Mouse (Mus musculus) kidney, postnatal 0 days (tissue): ENCODE results near the gene Brd3. TPM values are rescaled to one million over a fixed set of nuclear protein-coding genes. Genes with fewer than 3 reads are reported as not detected.
A peak's percentile ranks its signal among the peaks of the same experiment; 100 is the strongest.

Source experiments
- ATAC-seq: fragments of 200-750 bp; cut with Nextera tagmentation; replicated peaks from 2 replicates; pipeline ENCODE4 v1.8.0; 2017; ENCODE audit warnings: low read depth, moderate number of reproducible peaks, moderate TSS enrichment, moderate library complexity; ENCODE audit not compliant: low FRiP score
- DNase-seq: peaks from one replicate; pipeline ENCODE4 v3.0.0-alpha.2; 2016; ENCODE audit warnings: low spot score
- H3K27ac ChIP-seq: fragments of 300-500 bp; sonication (generic); 2 replicates; pipeline ENCODE4 v1.5.1; 2014; ENCODE audit warnings: mild to moderate bottlenecking
- H3K27me3 ChIP-seq: fragments of 300-500 bp; sonication (generic); 2 replicates; pipeline ENCODE4 v1.6.1; 2014; ENCODE audit warnings: low read length, mixed read lengths; ENCODE audit not compliant: insufficient read depth
- H3K36me3 ChIP-seq: fragments of 300-500 bp; sonication (generic); 2 replicates; pipeline ENCODE4 v1.6.1; 2014; ENCODE audit warnings: low read length, mixed read lengths; ENCODE audit not compliant: insufficient read depth
- H3K4me1 ChIP-seq: fragments of 300-500 bp; sonication (generic); replicated peaks from 2 replicates; pipeline ENCODE4 v1.6.1; 2014; ENCODE audit warnings: antibody characterized with exemption, low read length, mixed read lengths; ENCODE audit not compliant: insufficient read depth
- H3K4me2 ChIP-seq: fragments of 300-500 bp; sonication (generic); 2 replicates; pipeline ENCODE4 v1.6.1; 2014; ENCODE audit warnings: mild to moderate bottlenecking, low read length, moderate library complexity, mixed read lengths
- H3K4me3 ChIP-seq: fragments of 300-500 bp; sonication (generic); replicated peaks from 2 replicates; pipeline ENCODE4 v1.5.1; 2014; ENCODE audit warnings: low read depth, low read length
- H3K9ac ChIP-seq: fragments of 300-500 bp; sonication (generic); 2 replicates; pipeline ENCODE4 v1.6.1; 2014; ENCODE audit warnings: low read depth, low read length
- H3K9me3 ChIP-seq: fragments of 300-500 bp; sonication (generic); replicated peaks from 2 replicates; pipeline ENCODE4 v1.6.1; 2016; ENCODE audit warnings: low read length, inconsistent platforms, mixed read lengths
- CTCF ChIP-seq: IDR thresholded peaks from 2 replicates; pipeline ENCODE4 v1.5.1; 2016; ENCODE audit warnings: antibody characterized with exemption, low read depth, mild to moderate bottlenecking, moderate library complexity
- WGBS: fragments of 180-500 bp; shearing (Covaris S2); extraction: QIAGEN DNeasy Blood & Tissue Kit; methylation state at CpG from one replicate; pipeline ENCODE4 v1.1.7; 2014; 5-methylcytosine and 5-hydroxymethylcytosine counted together
- microRNA-seq: library from miRNA; unstranded; fragments of <30 nt; microRNA quantifications from one replicate; pipeline ENCODE4, GENCODE M21; 2016
- polyA plus RNA-seq: library from polyadenylated mRNA; unstranded; fragments of >200 nt; fragmentation: Nextera tagmentation; extraction: Ambion mirVana; gene quantifications from 2 replicates; pipeline ENCODE4 v1.2.1, GENCODE M21; 2015

The Brd3 gene
- polyA plus RNA-seq, 1 experiment from 2014 or later = 91.4 TPM

DNA sequence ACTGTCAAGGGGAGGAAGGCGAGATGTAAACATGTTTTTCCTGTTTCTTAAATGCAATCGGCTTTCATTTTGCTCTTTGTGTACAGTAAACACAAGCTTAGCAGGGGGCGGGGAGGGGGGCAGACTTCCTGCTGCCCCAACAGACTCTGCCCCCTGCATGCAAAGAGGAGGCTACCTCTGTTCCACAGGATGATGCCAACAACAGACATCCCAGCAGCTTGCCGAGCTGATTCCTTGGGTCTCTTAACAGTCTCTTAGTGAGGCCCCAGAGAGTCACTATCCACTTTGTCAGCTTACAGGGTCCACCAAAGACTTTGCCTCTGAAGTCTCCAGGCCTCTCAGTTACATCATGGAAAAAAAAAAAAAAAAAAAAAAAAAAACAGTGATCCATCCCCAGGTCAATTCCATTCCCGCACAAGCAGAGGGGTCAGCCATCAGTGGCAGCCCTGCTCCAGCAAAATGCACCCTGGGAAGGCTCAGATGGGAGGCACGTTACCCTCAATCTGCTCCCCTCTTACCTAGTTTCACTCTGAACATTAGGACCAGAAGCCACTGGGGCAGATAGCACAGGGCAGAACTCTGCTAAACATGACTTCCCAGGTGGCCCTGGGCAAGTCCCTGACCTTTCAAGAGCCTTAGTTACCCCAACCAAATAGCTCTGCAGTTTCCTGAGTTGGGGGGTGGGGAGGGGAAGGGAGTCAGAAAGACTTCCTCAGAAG, 102.9 kb downstream of the Brd3 start:
- H3K4me2 ChIP-seq = no peak overlapping the region
- TF ChIP-seq CTCF = no peak
- H3K9ac ChIP-seq = no peak overlapping the region
- H3K36me3 ChIP-seq = no peaks in the 10 kb centered on the region
- WGBS = 53% methylated on average over 6 of the region's 6 CpGs
- H3K4me1 ChIP-seq = peaks cover 17% of the 10 kb centered on the region; the same call in 1 of the 2 replicates
- H3K4me3 ChIP-seq = no peak overlapping the region
- ATAC-seq (no peak), DNase-seq (no peak)
- no peaks in the 10 kb centered on the region for H3K27me3 ChIP-seq
- no peaks in the 10 kb centered on the region for H3K9me3 ChIP-seq
- peak overlapping the region; percentile 6; the same call in 1 of the 2 replicates for H3K27ac ChIP-seq

DNA sequence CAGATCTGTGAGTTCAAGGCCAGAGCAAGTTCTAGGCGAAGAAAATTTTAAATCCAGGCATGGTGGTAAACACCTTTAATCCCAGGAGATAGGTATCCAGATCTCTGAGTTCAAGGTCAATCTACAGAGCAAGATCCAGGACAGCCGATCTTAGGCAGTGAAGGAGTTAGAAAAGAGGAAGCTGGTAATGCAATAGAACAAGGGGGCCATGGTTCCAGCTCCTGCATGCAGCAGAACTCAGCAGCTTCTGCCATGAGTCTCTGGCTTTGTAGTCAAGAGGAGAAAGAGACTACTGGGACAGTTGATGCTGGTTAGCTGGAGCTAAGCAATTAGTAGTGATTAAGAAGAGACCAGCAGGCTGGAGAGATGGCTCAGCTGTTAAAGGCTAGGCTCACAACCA, 105.9 kb downstream of the Brd3 start:
- Histone ChIP-seq H3K4me3 (no peak overlapping the region), H3K9me3 (no peaks in the 10 kb centered on the region), H3K36me3 (no peaks in the 10 kb centered on the region), H3K4me1 (peaks cover 17% of the 10 kb centered on the region; the same call in 1 of the 2 replicates), H3K27ac (no peak overlapping the region), H3K4me2 (no peak overlapping the region), H3K27me3 (no peaks in the 10 kb centered on the region), H3K9ac (no peak overlapping the region)
- TF ChIP-seq CTCF = no peak
- DNase-seq (no peak), ATAC-seq (no peak)
- 88% methylated on average over 2 of the region's 2 CpGs for WGBS

DNA sequence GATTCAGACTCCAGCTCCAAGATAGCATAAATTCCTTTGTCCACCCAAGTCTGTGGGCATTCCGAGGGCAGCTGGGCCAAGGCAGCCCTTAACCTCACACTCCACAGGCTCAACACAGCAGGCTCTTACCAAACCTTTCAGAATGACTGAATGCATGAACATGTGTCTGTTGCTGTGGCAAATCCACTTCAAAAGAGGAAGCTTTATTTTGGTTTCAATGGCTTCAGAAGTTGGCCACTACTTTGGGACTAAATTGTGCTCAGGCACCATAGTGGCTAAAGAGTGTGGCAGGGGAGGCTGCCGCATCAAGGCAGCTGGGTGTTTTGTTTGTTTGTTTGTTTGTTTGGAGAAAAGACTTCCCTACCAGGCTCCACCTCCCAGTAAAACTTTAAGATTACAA, 107.4 kb downstream of the Brd3 start:
- H3K4me3 ChIP-seq = no peak overlapping the region
- 94% methylated on average over 2 of the region's 2 CpGs for WGBS
- H3K9ac ChIP-seq = no peak overlapping the region
- no peaks in the 10 kb centered on the region for H3K27me3 ChIP-seq
- no peak for TF ChIP-seq CTCF
- no peak overlapping the region for H3K27ac ChIP-seq
- no peaks in the 10 kb centered on the region for H3K36me3 ChIP-seq
- no peak overlapping the region for H3K4me2 ChIP-seq
- ATAC-seq (no peak), DNase-seq (no peak)
- peaks cover 10% of the 10 kb centered on the region; the same call in 1 of the 2 replicates for H3K4me1 ChIP-seq
- H3K9me3 ChIP-seq = no peaks in the 10 kb centered on the region

DNA sequence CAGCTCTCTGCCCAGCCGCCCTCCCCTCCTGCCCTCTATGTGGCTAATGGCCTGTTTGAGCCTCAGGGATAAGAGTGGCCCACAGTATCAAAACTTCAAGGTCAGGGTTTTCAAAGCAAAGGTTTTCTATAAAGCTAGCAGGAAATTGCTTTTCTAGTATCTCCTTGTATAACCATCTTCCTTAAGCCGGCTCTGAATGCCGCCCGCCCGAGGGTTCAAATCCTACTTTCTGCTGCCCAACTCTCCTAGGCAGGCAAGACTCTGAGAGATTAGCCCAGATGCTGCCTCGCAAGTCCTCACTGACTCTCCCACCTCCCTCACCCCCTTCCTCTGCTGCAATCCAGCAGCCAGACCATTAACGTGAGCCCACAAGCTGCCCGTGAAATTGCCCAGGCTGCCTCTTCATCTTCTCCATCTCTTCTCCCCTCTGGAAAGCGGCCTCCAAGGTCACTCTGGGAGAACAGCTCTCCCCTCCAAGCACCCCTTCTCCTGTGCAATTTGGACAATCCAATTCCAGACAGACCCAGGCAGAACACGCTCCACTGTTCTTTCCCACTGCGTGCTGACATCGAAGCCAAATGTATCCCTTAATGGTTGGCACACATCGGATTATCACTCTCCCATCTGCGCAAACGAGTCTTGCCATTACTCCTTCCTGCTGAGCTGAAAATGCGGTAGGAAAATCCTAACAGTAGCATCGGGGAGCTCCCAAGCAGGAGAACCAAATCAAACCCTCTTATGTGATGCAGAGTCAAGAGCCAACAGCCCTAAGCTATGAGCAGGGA, 110.6 kb downstream of the Brd3 start:
- Histone ChIP-seq H3K27ac (no peak overlapping the region), H3K4me1 (peaks cover 8% of the 10 kb centered on the region; the same call in 1 of the 2 replicates), H3K9ac (no peak overlapping the region), H3K27me3 (no peaks in the 10 kb centered on the region), H3K9me3 (no peaks in the 10 kb centered on the region), H3K4me2 (no peak overlapping the region), H3K4me3 (no peak overlapping the region), H3K36me3 (no peaks in the 10 kb centered on the region)
- ATAC-seq (no peak), DNase-seq (no peak)
- TF ChIP-seq CTCF = no peak
- WGBS = 75% methylated on average over 17 of the region's 17 CpGs

Small RNA genes lying within 50 kb of the gene (microRNA-seq; reads per million reads assigned to microRNA genes)
- gene Gm24049 = not detected
- gene Mir7578 = not detected

Other genes starting within 250 kb of the Brd3 start
- gene Vav2, start 80.6 kb downstream of the Brd3 start, polyA plus RNA-seq = 4.7 and 5.6 TPM in 2 replicates
- gene Brd3os, start 65.3 kb downstream of the Brd3 start, polyA plus RNA-seq = 10.2 TPM in 2 replicates
- 43.0 and 46.6 TPM in 2 replicates for gene Wdr5, start 7.5 kb upstream of the Brd3 start, polyA plus RNA-seq
- gene Rxra, start 168.8 kb upstream of the Brd3 start, polyA plus RNA-seq = 9.4 and 9.6 TPM in 2 replicates